Mouse (Mus musculus) hindlimb bud, embryonic 11.5 days (tissue): ENCODE results near the gene Thyn1.
A peak's percentile ranks its signal among the peaks of the same experiment; 100 is the strongest.

ENCODE experiments used
- DNase-seq: peaks from one replicate; pipeline ENCODE4 v3.0.0-alpha.2; 2012; ENCODE audit warnings: low read depth, low spot score; ENCODE audit errors: extremely low spot score

Gene Thyn1

DNA sequence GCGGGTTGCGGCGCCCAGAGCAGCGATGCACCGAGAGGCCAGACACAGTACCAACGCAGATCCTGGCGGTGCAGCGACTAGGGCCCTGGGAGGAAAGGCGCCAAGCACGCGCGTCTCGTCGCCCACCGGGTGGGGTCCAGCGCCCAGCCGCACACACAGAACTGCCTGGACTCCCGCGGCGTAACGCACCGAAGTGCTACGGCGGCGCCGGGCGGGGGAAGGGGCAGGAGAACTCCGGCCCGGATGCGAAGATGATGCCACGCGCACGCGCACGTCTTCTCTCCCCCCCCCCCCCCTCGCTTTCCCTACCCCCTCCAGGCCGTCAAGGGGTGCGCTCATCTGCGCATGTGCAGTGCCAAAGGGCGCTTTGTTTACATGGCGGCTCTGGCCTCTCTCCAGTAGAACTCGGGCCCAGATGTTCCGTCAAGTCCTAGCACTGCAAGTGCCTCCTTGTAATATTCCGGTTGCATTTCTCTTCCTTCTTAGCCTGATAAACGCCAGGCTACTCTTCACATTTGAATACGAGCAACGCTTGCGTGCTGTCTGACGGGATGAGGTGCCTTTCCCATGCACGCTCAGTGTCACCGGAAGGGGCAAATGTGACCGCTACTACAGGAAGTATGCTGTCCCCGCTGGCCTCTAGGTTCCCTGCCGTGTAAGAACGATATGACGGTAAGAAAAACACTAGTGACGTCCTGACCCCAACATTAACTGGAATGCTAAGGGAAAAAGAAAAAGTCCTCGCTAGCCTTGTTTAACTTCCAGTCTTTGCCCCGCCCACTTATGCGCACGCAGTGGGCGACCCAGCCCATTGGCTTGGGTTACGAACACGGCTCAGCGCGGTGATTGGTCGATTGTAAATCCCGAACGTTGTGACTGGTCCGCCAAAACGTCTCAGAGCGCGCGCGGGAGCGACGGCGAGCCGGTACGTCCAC, 30.6 kb downstream of the Thyn1 start, which contains the start of the genes Vps26b and Ncapd3:
Gene Vps26b (minus strand): TSS at position 238 of the 935 bp plus-strand sequence.
Gene Ncapd3 (plus strand): TSS at position 348 of the 935 bp plus-strand sequence.
- peak; percentile 93 for DNase-seq

DNA sequence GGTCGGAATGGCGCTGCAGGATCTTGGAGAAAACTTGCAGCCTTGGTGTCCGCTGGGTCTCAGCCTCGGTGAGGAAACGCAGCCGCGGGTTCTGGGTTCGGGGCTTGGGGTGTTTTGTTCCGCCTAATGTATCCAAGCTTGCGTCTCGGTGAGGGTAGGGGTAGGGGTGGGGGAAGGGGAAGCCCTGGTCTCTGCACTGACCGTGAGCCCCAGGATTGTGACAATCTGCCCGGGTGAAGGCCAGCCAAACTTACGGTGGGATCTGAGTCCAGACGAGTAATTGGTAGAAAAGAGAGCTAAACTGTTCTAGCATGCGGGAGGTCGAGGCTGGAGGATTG, 31.2 kb downstream of the Thyn1 start:
- DNase-seq, result no peak

DNA sequence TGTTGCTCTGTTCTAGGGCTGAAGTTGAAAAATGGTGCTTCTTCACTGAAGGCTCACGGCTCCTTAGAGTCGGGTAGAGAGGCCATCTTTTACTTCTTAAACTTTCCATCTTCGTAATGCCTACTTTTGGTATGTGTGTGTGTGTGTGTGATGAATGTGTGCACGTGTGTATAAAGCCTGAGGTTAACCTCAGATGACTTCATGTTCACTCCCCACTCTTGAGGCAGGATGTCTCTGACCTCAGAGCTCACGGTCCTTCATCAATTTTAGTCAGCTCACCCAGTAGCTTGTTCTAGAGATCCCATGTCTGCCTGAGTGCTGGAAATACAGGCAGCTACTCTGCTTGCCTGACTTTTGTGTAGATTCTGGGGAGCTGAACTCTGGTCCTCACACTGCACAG, 44.4 kb downstream of the Thyn1 start:
- no peak for DNase-seq

DNA sequence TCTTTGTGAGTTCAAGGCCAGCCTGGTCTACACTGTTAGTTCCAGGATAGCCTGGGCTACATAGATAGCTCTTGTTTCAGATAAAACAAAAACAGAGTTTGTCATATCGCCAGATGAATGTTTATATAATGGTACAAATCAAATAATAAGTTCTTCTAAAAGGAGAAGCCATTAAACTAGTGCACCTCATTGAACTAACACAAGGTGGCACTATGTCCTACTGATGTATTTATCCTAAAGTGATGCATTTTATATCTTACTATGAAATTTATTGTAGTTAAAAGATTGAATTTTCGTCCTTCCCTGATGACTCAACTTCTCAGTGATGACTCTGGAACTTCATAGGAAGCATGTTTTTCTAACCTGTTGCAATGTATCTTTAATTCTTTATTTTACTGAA, 50.0 kb downstream of the Thyn1 start:
- DNase-seq, result no peak
